Mouse (Mus musculus): ENCODE results near the gene Gm37240.

GRCm38 (mm10) chr3:85601841-85602305 is 285.4 kb downstream of the Gm37240 start:
- TF ChIP-seq CTCF (IDR thresholded peaks at IDR 0.05; ENCODE audit: control insufficient read depth, insufficient read depth, low read length), result no peak
- no peak for TF ChIP-seq POLR2A (IDR thresholded peaks at IDR 0.05; ENCODE audit: borderline replicate concordance, control insufficient read depth, low read depth, low read length)
